Mouse (Mus musculus) limb, embryonic 12.5 days (tissue): ENCODE measurements around the gene Pitpnm2. TPM values are rescaled to one million over a fixed set of nuclear protein-coding genes. Genes with fewer than 3 reads are reported as not detected.

Source experiments
- ATAC-seq: fragments of 200-750 bp; cut with Nextera tagmentation; 2 replicates; pipeline ENCODE4 v1.8.0; 2017; ENCODE audit warnings: low read depth, moderate TSS enrichment; ENCODE audit not compliant: insufficient number of reproducible peaks, insufficient read depth, low FRiP score, low TSS enrichment
- H3K27ac ChIP-seq: fragments of 300-500 bp; sonication (generic); 2 replicates; pipeline ENCODE4 v1.5.1; 2016; ENCODE audit warnings: mild to moderate bottlenecking, moderate library complexity
- H3K27me3 ChIP-seq: fragments of 300-500 bp; sonication (generic); 2 replicates; pipeline ENCODE4 v1.6.1; 2016; ENCODE audit warnings: mild to moderate bottlenecking, moderate library complexity
- H3K36me3 ChIP-seq: fragments of 300-500 bp; sonication (generic); 2 replicates; pipeline ENCODE4 v1.6.1; 2016; ENCODE audit warnings: mild to moderate bottlenecking, moderate library complexity
- H3K4me1 ChIP-seq: fragments of 300-500 bp; sonication (generic); replicated peaks from 2 replicates; pipeline ENCODE4 v1.6.1; 2016
- H3K4me2 ChIP-seq: fragments of 300-500 bp; sonication (generic); 2 replicates; pipeline ENCODE4 v1.6.1; 2016; ENCODE audit warnings: mild to moderate bottlenecking, moderate library complexity
- H3K4me3 ChIP-seq: fragments of 300-500 bp; sonication (generic); replicated peaks from 2 replicates; pipeline ENCODE4 v1.5.1; 2016; ENCODE audit warnings: mild to moderate bottlenecking
- H3K9ac ChIP-seq: fragments of 300-500 bp; sonication (generic); replicated peaks from 2 replicates; pipeline ENCODE4 v1.6.1; 2016; ENCODE audit warnings: mild to moderate bottlenecking, moderate library complexity
- H3K9me3 ChIP-seq: fragments of 300-500 bp; sonication (generic); 2 replicates; pipeline ENCODE4 v1.6.1; 2016; ENCODE audit warnings: mild to moderate bottlenecking, moderate library complexity
- WGBS: fragments of 180-500 bp; shearing (Covaris S2); methylation state at CpG from one replicate; pipeline ENCODE4 v1.1.7; 2016; 5-methylcytosine and 5-hydroxymethylcytosine counted together
- polyA plus RNA-seq: library from polyadenylated mRNA; unstranded; fragments of >200 nt; fragmentation: Nextera tagmentation; extraction: Ambion mirVana; gene quantifications from 2 replicates; pipeline ENCODE4 v1.2.1, GENCODE M21; 2016

The Pitpnm2 gene
- polyA plus RNA-seq, 1 experiment from 2014 or later: 3.1 TPM

DNA sequence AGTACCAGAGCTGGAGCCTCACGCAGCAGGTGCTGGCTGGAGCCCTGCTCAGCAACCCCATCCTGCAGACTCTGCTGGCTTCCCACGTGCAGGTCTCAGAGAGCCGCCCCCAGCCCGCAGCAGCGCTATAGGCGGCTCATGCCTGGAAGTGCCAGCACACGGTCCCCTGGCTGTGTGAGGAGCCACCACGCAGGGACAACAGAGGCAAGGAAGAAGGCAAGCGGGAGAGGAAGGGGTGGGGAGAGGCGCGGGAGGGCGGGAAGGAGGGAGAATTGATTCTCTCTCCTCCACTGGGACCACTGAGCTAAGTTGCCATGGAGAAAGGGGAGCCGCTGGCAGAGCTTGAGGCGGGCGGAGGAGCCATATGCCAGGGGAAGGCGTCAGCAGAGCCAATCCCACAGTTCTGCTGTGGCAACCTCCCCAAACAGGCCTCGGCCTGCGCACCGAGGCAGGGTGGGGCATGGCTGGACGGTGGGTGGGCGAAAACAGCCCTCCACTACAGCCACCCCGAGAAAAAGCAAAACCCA, 62.5 kb downstream of the Pitpnm2 start:
- Histone ChIP-seq H3K4me3 (peak overlapping the region; percentile 13; the same call in 1 of the 2 replicates), H3K4me2 (peak overlapping the region; percentile 48), H3K9ac (peak overlapping the region; percentile 27; the same call in 1 of the 2 replicates), H3K4me1 (peaks cover 37% of the 10 kb centered on the region), H3K27ac (peak overlapping the region; percentile 29; the same call in 1 of the 2 replicates), H3K27me3 (peaks cover 31% of the 10 kb centered on the region), H3K9me3 (no peaks in the 10 kb centered on the region), H3K36me3 (no peaks in the 10 kb centered on the region)
- 6% methylated on average over 22 of the region's 22 CpGs for WGBS
- ATAC-seq: no peak

DNA sequence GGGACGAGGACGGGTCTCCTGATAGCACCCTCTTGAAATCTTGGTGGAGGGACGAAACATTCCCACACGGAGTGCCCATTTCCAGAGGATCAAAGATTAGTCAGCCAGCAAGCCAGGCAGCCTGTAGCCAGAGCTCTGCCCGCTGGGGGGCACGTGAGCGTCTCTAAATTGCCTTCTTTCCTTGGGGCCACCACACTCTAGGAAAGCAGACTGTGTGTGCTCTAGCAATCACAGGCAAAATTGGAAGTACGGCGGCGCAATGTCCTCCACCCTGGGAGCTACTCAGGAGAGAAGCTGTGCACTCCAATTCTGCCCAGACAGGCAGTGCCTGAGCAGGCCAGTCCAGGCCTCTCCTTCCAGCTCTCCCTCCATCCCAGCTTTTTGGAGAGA, 63.1 kb downstream of the Pitpnm2 start:
- peak overlapping the region; percentile 6; the same call in 1 of the 2 replicates for H3K4me3 ChIP-seq
- H3K27me3 ChIP-seq: peaks cover 31% of the 10 kb centered on the region
- no peak overlapping the region; the same call in 1 of the 2 replicates for H3K9ac ChIP-seq
- H3K4me2 ChIP-seq: peak overlapping the region; percentile 48
- ATAC-seq: no peak
- H3K36me3 ChIP-seq: no peaks in the 10 kb centered on the region
- WGBS: 61% methylated on average over 10 of the region's 10 CpGs
- H3K4me1 ChIP-seq: peaks cover 37% of the 10 kb centered on the region
- no peaks in the 10 kb centered on the region for H3K9me3 ChIP-seq
- peak overlapping the region; percentile 29; the same call in 1 of the 2 replicates for H3K27ac ChIP-seq

DNA sequence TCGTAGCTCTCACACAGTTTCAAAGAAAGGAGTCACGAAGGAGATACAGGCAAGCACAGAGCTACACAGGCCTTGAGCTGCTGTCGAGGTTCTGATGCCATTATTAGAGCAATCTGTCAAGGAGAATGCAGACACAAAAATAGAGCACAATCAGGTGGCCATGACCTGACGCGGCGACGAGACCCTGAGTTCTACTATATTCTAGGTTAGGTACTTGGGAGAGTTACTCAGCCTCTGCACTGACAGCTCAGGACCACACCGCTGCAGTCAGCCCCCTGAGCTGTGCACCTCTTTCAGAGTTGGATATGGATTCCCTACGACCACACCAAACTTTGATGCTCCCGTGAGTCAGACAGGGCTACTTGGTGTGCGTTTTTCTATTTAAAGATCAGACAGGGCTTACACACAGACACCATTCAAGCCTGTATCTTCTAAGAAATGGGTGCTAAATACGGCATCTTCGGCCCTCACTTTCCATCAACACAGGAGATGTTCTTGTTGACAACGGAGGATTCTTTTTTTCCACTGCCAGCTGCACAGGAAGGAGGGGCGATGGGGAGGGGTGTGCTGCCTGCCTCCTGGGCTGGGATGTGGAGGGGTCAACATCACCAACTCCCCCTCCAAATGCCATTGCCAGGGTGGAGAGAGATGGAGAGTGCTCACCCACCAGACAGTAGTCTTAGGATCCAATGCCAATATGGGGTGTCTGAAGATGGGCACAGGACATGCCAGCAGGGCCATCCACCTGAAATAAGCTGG, 63.7 kb downstream of the Pitpnm2 start:
- WGBS: 69% methylated on average over 15 of the region's 15 CpGs
- Histone ChIP-seq H3K4me1 (peaks cover 37% of the 10 kb centered on the region), H3K9ac (no peak overlapping the region; the same call in 1 of the 2 replicates), H3K36me3 (no peaks in the 10 kb centered on the region), H3K9me3 (no peaks in the 10 kb centered on the region), H3K27me3 (peaks cover 31% of the 10 kb centered on the region), H3K4me2 (peak overlapping the region; percentile 24; the same call in 1 of the 2 replicates), H3K27ac (no peak overlapping the region), H3K4me3 (no peak overlapping the region)
- ATAC-seq: no peak

DNA sequence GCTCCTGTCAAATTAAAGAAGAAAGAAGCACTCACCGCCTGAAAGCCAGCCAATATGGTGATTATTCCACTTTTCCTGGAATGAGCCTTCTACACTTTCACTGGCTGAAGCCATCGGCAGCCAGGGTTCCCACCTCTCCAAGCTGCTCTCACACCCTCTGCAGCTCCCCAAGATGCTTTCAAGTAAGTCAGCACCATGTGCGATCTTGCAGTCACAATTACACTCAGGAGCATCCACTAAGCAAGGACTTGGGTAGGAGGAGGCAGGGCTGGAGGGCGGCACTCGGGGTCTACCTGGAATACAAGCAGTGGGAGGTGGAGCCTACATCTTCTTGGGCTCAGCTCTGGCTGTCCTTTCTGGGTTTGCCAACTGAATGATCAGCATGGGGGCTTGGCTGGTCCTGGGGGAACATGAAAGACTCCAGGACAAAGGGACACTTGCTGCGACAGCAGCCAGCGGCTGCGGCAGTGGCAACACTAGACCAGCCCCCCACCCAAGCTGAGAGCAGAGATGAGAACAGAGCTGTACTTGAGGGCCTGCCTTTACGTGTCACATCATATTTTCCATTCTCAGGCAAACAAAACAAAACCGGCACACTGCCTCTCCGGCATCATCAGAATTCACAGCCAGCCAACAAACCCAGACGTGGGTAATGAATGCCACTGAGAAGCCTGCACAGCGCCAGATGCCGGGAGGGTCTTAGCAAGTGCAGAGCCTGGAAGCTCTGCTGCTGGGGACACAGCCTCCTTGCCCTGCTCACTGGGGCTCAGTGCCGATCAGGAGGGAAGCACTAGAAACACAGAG, 64.5 kb downstream of the Pitpnm2 start:
- no peaks in the 10 kb centered on the region for H3K9me3 ChIP-seq
- H3K36me3 ChIP-seq: no peaks in the 10 kb centered on the region
- 21% methylated on average over 15 of the region's 15 CpGs for WGBS
- H3K4me1 ChIP-seq: peaks cover 37% of the 10 kb centered on the region
- no peak overlapping the region for H3K27ac ChIP-seq
- H3K27me3 ChIP-seq: peaks cover 31% of the 10 kb centered on the region
- no peak for ATAC-seq
- no peak overlapping the region for H3K9ac ChIP-seq
- H3K4me2 ChIP-seq: peak overlapping the region; percentile 24; the same call in 1 of the 2 replicates
- H3K4me3 ChIP-seq: no peak overlapping the region

DNA sequence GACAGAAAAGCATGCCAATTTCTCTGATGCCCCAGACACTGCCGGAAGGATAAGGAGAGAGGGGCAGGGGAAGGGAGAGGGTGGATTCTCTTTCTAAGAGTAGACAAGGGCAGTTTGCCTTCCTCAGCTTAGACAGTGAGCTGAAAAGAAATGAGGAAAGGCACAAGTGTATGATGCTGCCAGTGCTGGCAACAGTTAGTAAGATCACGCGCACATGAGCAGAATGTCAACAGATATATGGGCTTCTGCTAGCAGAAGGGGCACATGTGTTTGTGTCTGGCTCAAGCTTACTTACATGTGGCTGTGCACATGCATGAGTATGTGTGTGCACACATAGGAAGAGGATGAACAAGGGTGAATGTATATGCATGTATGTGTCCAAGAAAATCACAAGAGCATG, 65.4 kb downstream of the Pitpnm2 start:
- no peak overlapping the region for H3K4me3 ChIP-seq
- no peak overlapping the region for H3K4me2 ChIP-seq
- H3K4me1 ChIP-seq: peaks cover 37% of the 10 kb centered on the region
- WGBS: 91% methylated on average over 3 of the region's 3 CpGs
- no peak for ATAC-seq
- no peaks in the 10 kb centered on the region for H3K9me3 ChIP-seq
- no peaks in the 10 kb centered on the region for H3K36me3 ChIP-seq
- no peak overlapping the region for H3K27ac ChIP-seq
- H3K27me3 ChIP-seq: peaks cover 31% of the 10 kb centered on the region
- H3K9ac ChIP-seq: no peak overlapping the region

DNA sequence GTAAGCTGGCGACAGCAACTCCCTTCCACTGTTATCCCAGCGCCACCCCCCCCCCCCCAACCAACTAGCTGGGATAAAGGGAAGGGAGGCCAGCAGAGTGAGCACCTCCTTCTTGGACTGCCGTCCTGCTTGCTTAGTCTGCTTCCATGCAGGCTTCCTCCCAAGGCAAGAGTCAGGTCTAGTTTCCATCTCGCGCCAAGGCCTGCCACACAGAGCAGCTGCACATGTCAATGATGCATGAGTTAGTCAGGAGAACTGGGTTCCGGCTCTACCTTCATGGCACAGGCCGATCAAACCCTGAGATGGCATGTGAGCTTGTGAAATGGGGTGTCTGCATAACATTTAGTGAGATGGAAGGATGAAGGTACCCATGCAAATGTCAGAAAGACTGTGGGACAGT, 66.9 kb downstream of the Pitpnm2 start:
- H3K27ac ChIP-seq: no peak overlapping the region

DNA sequence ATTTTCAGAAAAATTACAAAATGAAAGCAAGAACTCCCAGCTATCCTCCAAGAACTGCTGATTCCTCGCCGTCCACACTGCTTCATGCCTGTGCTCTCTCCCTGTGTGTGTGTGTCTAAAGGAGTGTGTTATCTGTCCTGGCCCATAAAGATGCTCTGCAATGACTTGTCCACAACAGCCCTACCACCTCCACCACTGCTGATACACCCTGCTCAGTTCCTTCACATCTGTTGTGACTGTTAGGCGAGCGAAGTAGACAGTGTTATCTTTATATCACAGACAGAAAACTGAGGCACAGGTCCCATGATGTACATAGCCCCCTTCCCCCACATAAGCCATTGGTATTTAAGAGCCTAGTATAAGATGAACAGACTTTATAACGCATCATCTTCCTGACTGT, 67.5 kb downstream of the Pitpnm2 start:
- Histone ChIP-seq H3K27me3 (peaks cover 23% of the 10 kb centered on the region), H3K36me3 (no peaks in the 10 kb centered on the region), H3K9ac (no peak overlapping the region), H3K4me1 (peaks cover 28% of the 10 kb centered on the region), H3K4me3 (no peak overlapping the region), H3K4me2 (no peak overlapping the region), H3K9me3 (no peaks in the 10 kb centered on the region), H3K27ac (no peak overlapping the region)
- 88% methylated on average over 5 of the region's 5 CpGs for WGBS
- no peak for ATAC-seq

More for the DNA sequence above, 66.9 kb downstream of the Pitpnm2 start:
- WGBS: 89% methylated on average over 7 of the region's 7 CpGs
- ATAC-seq: no peak
- Histone ChIP-seq H3K27me3 (peaks cover 28% of the 10 kb centered on the region), H3K9me3 (no peaks in the 10 kb centered on the region), H3K4me1 (peaks cover 33% of the 10 kb centered on the region), H3K36me3 (no peaks in the 10 kb centered on the region), H3K4me3 (no peak overlapping the region), H3K9ac (no peak overlapping the region), H3K4me2 (no peak overlapping the region)

DNA sequence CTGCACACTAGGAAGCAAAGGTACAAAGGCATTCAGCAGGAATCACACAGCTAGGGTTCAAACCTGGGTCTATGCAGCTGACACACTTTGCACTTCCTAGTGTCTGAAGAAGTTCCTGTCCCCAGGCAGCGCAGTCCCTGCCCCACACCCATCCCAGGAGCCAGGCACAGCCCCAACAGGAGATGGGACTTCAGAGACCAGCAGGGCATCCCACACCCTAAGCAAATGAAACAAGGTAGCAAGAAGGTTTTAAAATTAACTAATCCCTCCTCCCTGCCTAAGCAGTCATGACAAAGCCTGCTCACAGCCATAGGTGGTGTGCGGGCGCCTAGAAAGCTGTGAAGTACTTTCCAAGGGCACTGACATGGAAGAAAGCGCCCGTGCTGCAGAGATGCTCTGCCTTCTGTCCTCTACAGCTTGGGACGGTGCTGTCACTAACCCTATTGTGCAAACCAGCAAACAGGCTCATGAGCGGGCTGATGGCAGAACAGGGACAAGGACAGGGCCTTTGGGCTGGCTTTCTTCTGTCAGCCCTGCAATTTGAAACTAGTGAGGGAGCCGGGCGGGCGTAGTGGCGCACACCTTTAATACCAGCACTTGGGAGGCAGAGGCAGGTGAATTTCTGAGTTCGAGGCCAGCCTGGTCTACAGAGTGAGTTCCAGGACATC, 68.9 kb downstream of the Pitpnm2 start:
- Histone ChIP-seq H3K27ac (no peak overlapping the region), H3K27me3 (peaks cover 10% of the 10 kb centered on the region), H3K9ac (no peak overlapping the region), H3K9me3 (no peaks in the 10 kb centered on the region), H3K4me3 (no peak overlapping the region), H3K4me1 (peaks cover 23% of the 10 kb centered on the region), H3K36me3 (no peaks in the 10 kb centered on the region), H3K4me2 (no peak overlapping the region)
- 77% methylated on average over 12 of the region's 12 CpGs for WGBS
- no peak for ATAC-seq

DNA sequence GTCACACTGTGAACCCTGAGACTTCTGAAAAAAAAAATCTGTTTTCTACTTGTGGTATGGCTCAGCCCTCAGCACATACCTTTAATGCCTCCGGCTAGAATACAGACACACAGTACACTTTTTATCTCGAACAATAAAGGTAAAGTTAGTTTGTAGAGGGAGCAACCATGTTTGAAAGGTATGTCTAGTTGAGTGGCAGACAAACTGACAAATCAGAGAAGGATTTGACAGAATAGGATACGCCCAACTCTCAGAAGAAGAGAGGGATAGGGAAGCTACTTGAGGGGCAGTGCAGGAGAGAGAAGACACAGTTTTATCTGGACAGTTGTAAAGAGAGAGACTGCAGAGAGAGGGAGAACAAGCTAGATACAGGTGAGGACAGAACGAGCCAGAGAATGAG, 70.1 kb downstream of the Pitpnm2 start:
- no peak overlapping the region for H3K4me3 ChIP-seq
- no peaks in the 10 kb centered on the region for H3K9me3 ChIP-seq
- H3K36me3 ChIP-seq: no peaks in the 10 kb centered on the region
- no peak overlapping the region for H3K4me2 ChIP-seq
- H3K9ac ChIP-seq: no peak overlapping the region
- H3K27me3 ChIP-seq: 0 out of 2 replicates have a peak, but pooled peaks cover 5% of the 10 kb centered on the region
- H3K4me1 ChIP-seq: peaks cover 16% of the 10 kb centered on the region
- no peak overlapping the region for H3K27ac ChIP-seq
- 87% methylated on average over 4 of the region's 4 CpGs for WGBS
- ATAC-seq: no peak

DNA sequence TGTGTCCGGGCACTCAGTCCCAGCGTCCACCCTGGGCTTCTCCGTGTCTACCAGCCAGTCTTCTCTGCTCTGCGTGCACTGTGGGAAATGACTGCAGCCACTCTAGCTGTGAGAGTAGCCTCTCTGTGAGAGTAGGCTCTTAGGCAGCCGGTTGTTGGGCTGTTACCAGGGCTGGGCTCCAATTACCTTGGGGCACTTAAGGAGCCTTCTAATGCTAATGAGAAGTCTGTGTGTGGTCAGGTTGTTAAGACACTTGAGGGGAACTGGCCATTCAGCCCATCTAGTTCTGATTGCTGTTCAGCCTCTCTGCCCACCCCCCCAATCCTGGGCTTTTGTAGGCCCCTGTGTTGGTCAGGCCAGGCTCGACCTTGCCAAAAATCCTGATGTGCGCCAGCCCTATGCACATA, 72.8 kb downstream of the Pitpnm2 start:
- ATAC-seq: no peak
- H3K9me3 ChIP-seq: no peaks in the 10 kb centered on the region
- WGBS: 9% methylated on average over 7 of the region's 7 CpGs
- H3K27me3 ChIP-seq: no peaks in the 10 kb centered on the region
- H3K36me3 ChIP-seq: no peaks in the 10 kb centered on the region
- H3K4me1 ChIP-seq: peaks cover 15% of the 10 kb centered on the region
- H3K9ac ChIP-seq: 0 out of 2 replicates have a peak overlapping the region, but pooled peaks have one; percentile 23
- 0 out of 2 replicates have a peak overlapping the region, but pooled peaks have one; percentile 25 for H3K27ac ChIP-seq
- no peak overlapping the region for H3K4me2 ChIP-seq
- H3K4me3 ChIP-seq: no peak overlapping the region
